Mouse (Mus musculus): ENCODE data around the gene Fam178b. TPM values are rescaled to one million over a fixed set of nuclear protein-coding genes. Genes with fewer than 3 reads are reported as not detected.

The Fam178b gene
- under 1 TPM in 1 of 2 experiments, not detected in 1; 0.83 TPM for total RNA-seq (2021)

DNA sequence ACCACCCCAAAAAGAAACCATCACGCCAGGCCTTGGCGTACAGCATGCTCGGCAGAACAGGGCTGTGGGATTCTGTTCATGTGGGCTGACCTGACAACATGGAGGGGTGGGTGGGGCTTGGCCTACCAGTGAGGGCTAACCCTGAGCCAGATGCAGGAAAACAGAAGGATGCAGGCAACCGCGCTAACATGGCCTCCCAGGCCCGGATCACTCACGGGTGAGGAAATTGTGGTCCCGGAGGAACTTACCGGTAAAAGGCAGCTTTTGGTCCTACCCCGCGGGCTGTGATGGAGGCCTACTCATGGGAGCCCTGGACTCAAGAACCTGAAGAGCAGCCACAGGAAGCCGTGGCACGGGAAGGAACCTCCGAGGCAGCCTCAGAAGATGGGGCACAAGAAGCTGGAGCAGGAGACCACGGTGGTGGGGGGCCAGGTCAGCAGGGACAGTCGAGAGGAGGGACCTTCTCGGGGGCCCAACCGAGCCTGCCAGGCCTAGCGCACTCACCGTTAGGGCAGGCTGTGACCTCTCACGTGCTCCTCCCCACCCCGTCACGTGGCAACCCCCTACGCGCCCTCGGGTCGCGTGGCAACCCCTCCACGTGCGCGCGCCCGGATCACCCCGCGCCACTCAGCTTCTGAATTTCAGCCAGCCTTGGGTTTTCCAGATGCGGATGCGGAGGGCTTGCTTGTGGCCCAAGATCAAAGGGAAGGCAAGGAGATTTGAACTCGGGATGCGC, at the start of gene Fam178b:
Gene Fam178b (minus strand): TSS at position 564 of the 736 bp plus-strand sequence.
- intact Hi-C loops (cut with DNase I) = loop anchor here (5.0 kb wide), 1 partner anchor 45 kb away; no protein-coding TSS in a partner anchor
- DNase-seq (ENCODE audit: low spot score) = no peak

DNA sequence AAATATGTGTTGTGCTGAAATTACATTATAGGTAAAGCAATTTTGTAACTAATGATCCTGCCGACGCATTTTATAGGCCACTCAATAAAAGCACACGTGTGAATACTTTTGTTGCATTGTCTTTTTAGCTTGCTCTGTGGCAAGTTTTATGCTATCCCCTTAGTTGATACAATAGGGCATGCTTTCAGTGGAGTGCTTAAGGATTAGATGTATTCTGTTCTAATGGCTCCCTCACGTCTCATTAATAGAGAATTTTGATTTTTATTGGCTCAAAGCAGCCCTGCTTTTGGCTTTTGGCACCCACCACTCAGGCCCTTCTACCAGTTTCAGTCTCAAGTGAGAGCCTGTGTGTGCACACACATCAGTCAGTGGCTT, 41.1 kb upstream of the Fam178b start:
- intact Hi-C loops (cut with DNase I) = no loop called here
- DNase-seq (ENCODE audit: low spot score) = no peak

DNA sequence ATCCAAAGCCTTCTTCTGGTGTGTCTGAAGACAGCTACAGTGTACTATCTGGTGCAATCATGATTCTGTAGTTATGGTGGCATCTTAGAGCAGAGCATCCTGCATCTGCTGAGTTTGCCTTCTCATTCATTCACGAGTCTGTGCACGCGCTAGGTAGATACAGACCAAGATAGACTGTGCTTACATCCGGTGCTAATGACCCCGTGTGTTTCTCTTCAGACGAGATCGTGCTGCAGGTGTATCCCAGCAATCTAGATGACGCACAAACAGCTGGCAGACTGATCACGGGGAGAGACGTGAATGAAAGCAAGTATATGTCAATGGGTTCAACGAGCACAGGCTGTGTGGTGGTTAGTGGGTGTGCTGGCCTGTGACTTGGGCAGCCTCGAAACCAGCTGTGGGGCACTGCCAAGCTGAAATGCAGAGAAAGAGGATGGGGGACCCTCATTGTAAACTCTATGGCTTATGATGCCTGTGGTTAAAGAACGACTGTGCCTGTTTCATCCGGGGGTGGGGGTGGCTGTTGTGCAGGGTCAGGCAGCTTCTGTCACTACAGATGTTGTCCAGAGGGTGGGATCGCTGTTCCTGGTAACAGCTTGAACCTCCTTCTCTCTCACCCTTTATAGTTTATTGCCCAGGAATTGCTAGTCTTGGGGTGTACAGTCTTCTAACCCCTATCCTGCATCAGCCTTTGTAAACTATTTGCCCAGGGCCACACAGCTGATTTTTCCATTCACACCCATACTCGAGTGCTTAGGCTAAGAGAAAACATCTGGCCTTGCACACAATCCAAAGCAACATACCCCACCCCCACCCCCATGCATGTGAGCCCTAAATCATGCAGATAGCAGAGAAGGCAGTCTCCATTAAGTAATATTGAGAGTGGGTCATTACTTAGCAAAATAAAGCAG, 40.4 kb upstream of the Fam178b start:
- no peak for DNase-seq (ENCODE audit: low spot score)
- intact Hi-C loops (cut with DNase I) = no loop called here

DNA sequence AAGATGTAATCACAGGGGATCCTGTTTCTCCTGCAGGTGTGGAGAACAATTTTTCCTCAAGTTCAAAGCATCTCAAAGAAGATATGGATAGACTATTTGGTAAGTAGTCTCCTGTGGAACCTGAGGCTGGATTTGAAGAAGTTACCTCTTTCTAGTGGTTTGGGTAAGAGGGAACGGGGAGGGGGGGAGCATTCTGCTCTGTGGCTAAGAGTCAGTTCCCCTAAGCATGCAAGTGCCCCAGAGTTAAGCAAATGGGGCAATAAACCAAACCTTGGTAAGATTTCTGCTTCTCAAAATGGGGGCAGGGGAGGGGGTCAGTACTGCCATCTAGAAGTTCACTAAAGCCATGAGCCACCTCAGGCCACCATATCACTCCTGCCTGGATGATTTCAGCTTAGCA, 35.8 kb upstream of the Fam178b start:
- no peak for DNase-seq (ENCODE audit: low spot score)
- intact Hi-C loops (cut with DNase I) = no loop called here

DNA sequence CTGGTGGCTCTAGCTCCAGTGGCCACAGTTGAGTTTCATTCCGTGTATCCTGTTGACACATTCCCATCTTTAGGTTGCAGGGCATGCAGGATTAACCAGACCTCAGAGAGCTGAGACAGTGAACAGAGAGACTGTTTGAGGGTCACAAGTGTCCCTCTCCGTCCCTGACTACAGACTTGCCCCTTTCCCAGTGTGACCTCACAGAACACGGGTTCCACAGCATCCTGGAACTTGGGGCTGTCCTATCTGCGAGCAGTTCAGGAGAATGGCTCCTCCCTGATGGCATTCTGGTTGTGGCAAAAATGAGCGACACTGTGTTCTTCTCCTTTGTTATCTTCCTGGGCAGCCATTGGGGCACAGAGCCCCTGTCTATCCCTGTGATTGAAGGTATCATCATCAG, 31.3 kb upstream of the Fam178b start, which contains the start of gene Actr1b:
Gene Actr1b (minus strand): TSS at position 112 of the 400 bp plus-strand sequence.
- intact Hi-C loops (cut with DNase I) = no loop called here
- DNase-seq (ENCODE audit: low spot score) = no peak

DNA sequence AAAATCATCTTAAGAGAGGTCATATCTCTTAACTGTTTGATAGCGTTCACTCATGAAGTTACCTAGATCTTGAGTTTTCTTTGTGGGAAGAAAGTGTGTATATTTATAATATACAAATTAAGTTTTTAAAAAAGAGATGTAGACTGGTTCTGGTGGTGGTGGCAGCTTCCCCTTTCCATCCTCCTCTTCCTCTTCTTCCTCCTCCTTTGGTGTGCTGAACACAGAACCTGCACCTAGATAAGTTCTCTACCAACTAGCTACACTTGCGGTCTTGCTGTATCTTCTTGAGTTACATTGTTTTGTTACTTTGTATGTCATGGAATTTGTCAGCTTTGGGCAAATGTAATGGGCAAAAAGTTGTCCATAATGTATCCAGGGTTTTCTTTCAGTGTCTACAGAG, 28.1 kb upstream of the Fam178b start:
- intact Hi-C loops (cut with DNase I) = no loop called here
- no peak for DNase-seq (ENCODE audit: low spot score)

DNA sequence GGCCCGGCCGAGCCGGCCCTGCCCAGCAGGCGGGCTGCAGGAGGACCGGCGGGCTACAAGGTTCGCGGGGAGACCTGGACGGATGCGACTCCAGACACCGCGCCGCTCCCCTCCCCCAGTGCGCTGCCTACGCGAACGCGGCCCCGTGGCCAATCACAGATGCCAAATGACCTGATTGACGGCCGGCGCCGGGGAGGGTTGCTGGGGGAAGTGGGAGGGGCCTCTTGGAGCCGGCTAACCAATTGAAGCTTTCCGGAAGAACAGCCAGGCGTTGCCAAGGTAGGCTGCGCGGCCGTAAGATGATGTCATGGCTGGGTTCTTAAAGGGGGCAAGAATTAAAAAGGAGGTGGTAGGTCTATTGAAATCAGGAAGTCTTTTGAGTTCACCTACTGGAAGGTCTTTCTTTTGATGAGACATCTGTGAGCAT, 26.9 kb upstream of the Fam178b start, which contains the start of gene 4933424G06Rik:
Gene 4933424G06Rik (plus strand): TSS at position 296 of the 427 bp plus-strand sequence.
- intact Hi-C loops (cut with DNase I) = loop anchor here (1.0 to 10.0 kb wide), 2 partner anchors 18 to 345 kb away; partner anchors contain the start of gene Kansl3
- DNase-seq (ENCODE audit: low spot score) = peak; percentile 97

DNA sequence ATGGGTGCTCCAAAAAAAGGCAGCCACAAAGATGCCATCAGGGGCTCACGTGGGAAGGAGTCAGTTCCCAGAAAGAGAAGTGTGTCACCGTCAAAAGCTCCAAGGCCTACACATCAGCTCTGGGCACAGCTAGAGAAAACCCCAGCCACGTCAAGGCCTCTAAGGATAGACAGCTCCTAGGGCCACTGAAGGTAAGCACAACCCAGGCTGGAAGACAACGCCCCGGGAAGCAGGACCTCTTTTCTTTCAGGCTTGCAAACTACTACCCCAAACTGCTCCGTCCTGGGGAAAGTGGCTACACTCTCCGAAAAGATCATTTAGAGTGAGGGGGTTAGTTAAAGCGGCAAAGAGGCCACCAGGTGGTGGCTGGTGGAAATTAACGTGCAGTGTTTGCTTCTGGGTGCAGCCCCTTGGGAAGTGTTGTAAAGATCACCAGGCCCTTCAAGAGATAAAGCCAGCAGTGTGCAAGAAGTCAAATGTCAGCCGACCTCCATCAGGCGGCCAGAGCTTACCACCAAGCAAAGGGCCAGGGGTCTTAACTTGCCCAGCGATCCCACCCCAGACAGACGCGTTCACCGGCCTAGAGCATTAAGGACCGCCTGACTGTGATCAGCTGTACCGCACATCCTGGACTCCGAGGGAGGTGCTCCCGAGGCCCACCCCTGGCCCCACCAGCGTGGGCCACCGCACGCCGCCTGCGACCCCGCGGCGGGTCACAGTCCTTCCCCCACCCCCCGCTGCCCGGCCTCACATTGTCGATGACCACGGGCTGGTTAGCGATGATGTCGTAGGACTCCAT, 26.3 kb upstream of the Fam178b start:
- DNase-seq (ENCODE audit: low spot score) = no peak
- intact Hi-C loops (cut with DNase I) = loop anchor here (1.0 to 10.0 kb wide), 2 partner anchors 17 to 344 kb away; partner anchors contain the start of gene Kansl3

DNA sequence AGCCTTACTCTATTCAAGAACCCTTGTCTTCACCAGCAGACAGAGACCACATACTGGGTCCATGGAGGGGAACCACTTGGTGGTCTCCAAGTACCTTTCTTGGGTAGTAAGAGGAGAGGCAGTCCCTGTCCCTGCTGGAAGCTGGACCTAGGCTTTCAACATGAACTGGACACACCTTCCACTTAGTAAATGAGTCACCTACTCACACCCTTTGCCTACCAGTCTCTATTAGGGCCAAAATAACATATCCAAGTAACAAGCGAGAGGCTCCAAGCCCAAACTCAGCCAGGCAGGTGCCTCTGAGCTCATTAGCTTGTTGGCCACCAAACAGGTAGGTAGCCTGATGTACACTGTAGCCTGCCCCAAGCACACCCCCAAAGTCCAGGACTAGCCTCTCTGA, 25.6 kb upstream of the Fam178b start:
- DNase-seq (ENCODE audit: low spot score) = no peak
- intact Hi-C loops (cut with DNase I) = loop anchor here (1.0 to 10.0 kb wide), 2 partner anchors 16 to 344 kb away; partner anchors contain the start of gene Kansl3

DNA sequence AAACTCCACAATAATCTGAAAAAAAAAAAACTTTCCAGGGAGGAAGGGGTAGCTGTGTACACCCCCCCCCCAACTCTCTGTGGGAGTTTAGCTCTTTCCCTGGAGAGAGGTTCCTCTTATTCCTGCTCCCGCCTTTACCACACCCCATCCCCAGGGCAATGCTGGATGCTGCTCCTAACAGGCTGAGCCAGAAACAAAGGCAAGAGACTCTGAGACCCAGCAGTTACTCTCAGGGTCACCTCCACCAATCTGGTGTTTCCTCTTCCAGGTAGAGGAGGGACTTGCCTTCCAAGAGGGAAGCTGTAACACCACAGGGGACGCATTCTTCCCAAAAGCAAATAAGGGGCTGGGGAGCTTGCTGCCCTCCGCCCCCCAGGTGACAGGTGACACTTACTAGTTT, 24.8 kb upstream of the Fam178b start:
- no peak for DNase-seq (ENCODE audit: low spot score)
- intact Hi-C loops (cut with DNase I) = loop anchor here (10.0 kb wide), 1 partner anchor 343 kb away; the partner anchor contains the start of gene Kansl3

DNA sequence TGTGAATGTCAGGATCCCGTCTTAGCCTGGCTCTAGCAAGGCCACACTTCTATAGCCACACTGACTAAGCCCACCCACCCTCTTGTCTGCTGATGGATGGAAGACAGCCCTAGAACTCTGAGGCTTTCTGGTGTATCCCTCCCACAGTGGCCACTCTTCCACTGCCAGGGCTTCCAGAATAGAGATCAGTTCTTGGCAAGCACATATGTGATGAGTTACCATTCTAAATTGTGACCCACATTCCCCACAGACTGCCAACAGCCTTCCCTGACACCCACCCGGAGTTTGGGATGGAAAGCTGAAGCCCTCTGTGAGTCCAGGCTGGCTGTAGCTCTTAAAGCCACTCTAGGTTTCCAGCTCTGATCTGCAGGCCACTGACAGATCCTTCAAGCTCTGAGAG, 24.2 kb upstream of the Fam178b start:
- intact Hi-C loops (cut with DNase I) = loop anchor here (10.0 kb wide), 1 partner anchor 342 kb away; the partner anchor contains the start of gene Kansl3
- no peak for DNase-seq (ENCODE audit: low spot score)

DNA sequence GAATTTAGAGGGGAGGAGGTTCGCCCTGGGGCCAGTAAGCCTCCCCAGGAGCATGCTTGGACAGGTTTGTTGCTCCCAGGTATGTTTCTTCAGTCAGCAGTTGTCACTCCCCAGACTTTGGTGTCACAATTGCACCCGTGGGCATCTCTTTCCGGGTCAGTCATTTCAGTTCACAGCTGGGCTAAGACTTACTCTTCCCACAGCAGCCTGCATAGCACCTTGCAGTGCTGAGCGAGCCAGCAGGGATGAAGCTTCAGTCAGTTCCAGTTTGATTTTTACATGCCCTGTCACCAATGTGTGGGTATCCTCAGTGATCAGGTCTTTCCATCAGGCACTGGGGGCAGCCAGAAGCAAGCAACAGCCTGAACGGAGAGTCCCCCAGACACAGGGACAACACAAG, 14.0 kb upstream of the Fam178b start:
- DNase-seq (ENCODE audit: low spot score) = no peak
- intact Hi-C loops (cut with DNase I) = no loop called here

DNA sequence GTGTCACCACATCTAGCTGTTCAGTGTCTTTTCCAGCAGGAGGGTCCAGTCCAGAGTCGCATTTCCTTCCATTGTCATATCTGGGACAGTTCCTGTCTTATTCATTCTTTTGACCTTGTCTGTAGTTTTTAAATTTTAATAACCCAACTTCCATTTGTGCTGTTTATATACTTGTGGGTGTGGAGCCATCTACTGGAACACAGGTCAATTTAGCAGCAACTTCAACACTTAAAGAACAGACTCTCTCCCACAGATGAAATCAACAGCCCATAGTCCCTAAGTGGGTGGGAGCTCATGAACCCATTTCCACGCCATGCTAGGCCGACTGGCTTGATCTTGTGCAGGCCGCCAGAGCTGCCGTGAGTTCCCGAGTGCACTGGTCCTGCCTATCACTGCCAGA, 13.4 kb upstream of the Fam178b start:
- DNase-seq (ENCODE audit: low spot score) = no peak
- intact Hi-C loops (cut with DNase I) = no loop called here

DNA sequence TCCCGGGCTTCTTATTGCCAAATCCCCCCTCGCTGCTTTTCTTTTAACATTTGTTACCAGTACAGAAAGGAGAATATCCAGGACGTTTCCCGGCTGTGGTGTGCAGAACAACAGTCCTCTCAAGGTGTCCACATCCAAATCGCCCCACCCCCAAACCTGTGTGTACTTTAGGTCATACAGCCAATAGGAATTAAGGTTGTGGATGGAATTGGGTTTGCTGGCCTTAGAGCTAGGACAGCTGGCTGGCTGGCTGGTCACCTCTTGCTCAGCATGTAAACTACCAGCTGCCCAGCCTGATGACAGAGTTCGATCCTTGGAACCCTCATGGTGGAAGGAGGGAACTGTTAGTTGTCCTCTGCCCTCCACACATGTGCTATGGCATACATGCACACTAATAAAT, 11.9 kb upstream of the Fam178b start:
- intact Hi-C loops (cut with DNase I) = no loop called here

DNA sequence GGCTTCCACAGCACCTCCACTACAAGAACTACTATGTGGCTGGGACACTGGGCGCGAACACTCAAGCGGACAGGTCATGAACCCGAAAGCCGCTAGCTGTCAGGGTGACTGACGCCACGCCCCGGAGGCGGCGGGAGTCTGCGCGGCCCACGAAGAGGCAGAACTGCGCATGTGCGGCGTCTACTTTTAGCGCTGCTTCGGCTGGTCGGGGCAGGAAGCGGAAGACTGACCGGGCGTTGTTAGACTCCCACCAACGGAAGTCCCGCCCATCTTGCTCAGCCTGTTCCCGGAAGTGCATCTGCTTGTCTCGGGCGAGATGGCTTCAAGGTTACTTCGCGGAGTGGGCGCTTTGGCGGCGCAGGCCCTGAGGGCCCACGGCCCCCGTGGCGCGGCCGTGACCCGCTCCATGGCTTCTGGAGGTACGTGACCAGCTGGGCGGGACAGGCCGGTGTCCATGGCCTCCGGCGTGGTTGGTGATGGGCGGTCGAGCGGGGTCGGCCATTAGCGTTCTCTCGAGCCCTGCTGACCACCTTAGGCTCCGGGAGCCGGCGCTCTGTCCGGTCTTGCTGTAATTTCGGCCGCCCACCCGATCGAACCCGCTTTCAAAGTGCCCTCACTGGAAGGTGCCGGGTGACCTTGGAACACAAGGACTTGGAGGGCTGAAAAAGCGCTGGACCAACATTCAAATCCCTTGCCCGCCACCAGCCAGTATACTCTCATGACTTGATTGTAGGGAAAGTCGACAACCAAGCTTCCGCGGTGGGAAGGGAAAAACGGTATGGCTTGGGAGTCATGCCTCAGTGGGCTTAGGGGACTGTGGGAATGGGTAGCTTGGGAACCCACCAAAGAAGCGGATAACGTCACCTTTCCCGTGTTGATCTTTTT, 8.5 kb upstream of the Fam178b start, which contains the start of gene Cox5b:
Gene Cox5b (plus strand): TSS at position 179 of the 885 bp plus-strand sequence.
- intact Hi-C loops (cut with DNase I) = loop anchor here (1.0 kb wide), 1 partner anchor 18 kb away; no protein-coding TSS in a partner anchor
- peak; percentile 94 for DNase-seq (ENCODE audit: low spot score)

More for the DNA sequence above, 11.9 kb upstream of the Fam178b start:
- DNase-seq (ENCODE audit: low spot score) = no peak

DNA sequence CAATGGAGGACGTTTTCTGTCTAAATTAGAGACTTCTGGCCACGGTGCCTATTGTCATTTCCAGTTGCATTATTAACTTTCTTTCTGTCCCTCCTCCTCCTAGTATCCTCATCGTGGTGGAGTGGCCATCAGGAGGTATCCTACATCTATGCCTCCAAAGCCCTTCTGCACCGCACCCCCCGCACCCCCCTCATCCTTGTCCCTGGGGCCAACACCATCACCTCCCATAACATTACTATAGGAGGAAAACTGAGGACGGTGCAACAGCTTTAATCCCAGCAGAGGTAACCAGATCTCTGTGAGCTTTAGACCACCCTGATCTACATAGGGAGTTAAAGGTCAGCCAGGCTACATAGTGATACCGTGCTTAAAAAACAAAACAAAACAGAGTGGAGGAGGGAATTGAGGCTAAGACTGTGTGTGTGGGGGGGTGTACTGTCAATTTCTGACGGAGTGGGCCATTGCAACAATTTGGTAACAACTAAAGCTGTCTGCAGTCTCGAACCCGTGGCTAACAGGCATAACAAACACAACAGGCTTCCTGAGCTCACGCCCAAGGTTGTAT, 7.8 kb upstream of the Fam178b start:
- no peak for DNase-seq (ENCODE audit: low spot score)
- intact Hi-C loops (cut with DNase I) = no loop called here

DNA sequence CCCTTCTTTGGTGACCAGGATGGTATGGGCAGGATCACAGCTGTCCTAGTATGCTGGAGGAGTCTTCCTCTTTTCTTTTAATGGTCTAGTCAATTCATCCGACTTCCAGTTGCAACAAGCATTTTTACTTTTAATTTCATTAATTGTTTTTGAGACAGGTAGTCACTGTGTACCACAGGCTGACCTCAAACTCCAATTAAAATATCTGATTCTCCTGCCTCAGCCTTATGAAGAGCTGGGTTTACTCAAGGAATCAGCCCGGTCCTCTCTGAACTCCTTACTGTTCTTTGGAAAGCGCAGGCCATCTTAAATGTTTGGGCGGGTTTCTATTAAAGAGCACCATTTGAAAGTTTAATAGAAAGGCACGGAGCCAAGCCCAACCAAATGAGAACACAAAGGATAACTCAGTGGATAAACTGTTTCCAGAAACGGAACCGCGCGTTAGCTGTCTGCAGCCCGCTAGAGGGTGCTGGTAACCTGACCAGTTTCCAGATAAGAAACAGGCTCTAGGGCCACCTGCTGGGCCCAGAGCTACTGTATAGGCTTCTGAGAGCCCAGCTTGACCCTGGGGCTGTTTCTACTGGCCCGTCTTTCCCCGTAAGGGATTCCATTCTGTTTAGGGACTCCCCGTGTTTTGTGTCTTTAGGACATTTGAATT, 956 bp upstream of the Fam178b start:
- intact Hi-C loops (cut with DNase I) = loop anchor here (2.0 to 5.0 kb wide), 2 partner anchors 47 to 135 kb away; no protein-coding TSS in a partner anchor
- DNase-seq (ENCODE audit: low spot score) = peak; percentile 56

All from heart, postnatal 25 days (tissue).